Mouse (Mus musculus): ENCODE measurements around the gene Rnf220. TPM values are rescaled to one million over a fixed set of nuclear protein-coding genes. Genes with fewer than 3 reads are reported as not detected.

Rnf220 gene
- polyA plus RNA-seq, 1 experiment from 2014 or later, result 32.4 TPM

DNA sequence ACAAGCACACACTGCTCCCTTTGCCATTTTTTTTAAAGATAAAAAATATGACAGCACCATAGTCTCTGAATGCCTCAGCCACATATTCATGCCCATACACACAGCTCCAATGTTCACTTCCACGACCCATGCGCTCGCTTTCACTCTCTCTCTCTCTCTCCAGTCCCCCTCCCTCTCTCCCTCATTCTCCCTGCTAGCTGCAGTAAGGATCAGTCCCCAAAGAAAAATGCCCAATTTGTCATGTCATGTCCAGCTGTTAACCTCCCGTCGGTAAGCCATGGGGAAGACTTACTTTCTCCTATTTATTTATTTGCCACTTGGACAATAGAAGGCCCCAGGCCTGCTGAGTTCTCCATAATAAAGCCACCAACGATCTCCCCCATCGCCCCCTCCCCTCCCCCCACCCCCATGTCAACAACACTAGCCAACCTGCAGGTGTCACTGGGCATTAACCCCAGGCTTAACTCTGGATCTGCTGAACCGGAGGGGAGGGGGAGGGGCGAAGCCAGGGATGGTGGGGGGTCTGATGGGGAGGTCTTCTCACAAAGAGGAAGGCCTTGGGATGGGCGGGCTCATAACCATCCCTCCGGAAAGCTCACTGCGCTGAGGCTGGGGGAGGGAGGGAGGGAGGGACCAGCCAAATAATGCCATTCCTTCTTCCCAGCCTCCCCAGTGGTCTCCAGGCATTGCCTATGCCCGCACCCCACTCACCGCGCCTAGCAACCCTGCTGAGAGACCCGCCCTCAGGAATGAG lies 123.4 kb downstream of the Rnf220 start:
- no peak overlapping the region for H3K9ac ChIP-seq (ENCODE audit: low read depth, low read length)
- ATAC-seq (replicated peaks; ENCODE audit: insufficient number of reproducible peaks, low FRiP score, low TSS enrichment), result no peak; the same call in 1 of the 2 replicates
- no peaks in the 10 kb centered on the region for H3K36me3 ChIP-seq (ENCODE audit: control insufficient read depth, insufficient read depth, low read length)
- H3K9me3 ChIP-seq (replicated peaks; ENCODE audit: control insufficient read depth, low read length), result no peaks in the 10 kb centered on the region
- peak overlapping the region; percentile 58 for H3K4me2 ChIP-seq
- peaks cover 15% of the 10 kb centered on the region for H3K27me3 ChIP-seq (ENCODE audit: control insufficient read depth, insufficient read depth, low read length)
- WGBS (ENCODE audit: insufficient replicate concordance), result 6% methylated on average over 16 of the region's 16 CpGs
- peaks cover 9% of the 10 kb centered on the region for H3K4me1 ChIP-seq (ENCODE audit: control insufficient read depth, insufficient read depth, low read length)
- H3K27ac ChIP-seq (ENCODE audit: low read depth, low read length), result no peak overlapping the region
- H3K4me3 ChIP-seq (ENCODE audit: low read depth, low read length), result peak overlapping the region; percentile 11; the same call in 1 of the 2 replicates

DNA sequence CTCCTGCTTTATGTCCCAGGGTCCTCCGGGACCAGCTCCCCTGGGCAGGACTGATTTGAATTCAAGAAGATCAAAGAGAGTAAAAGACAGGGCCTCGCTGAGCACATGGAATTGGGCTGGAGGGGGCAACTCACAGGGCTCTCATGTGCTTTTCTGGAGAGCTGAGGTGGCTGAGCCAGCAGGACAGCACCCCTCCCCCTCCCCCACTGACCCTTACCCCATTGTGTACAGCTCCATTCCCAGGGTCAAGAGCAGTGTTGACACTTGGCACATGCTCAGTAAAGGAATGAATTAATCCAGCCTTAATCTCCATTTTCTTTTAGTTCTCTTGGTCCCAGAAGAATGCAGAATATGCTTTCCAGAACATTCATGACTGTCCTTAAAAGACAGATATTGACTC lies 125.0 kb downstream of the Rnf220 start:
- Histone ChIP-seq H3K4me2 (no peak overlapping the region), H3K9me3 (replicated peaks; ENCODE audit: control insufficient read depth, low read length) (no peaks in the 10 kb centered on the region), H3K4me3 (ENCODE audit: low read depth, low read length) (no peak overlapping the region), H3K4me1 (ENCODE audit: control insufficient read depth, insufficient read depth, low read length) (peaks cover 9% of the 10 kb centered on the region), H3K9ac (ENCODE audit: low read depth, low read length) (no peak overlapping the region), H3K27me3 (ENCODE audit: control insufficient read depth, insufficient read depth, low read length) (peaks cover 15% of the 10 kb centered on the region), H3K36me3 (ENCODE audit: control insufficient read depth, insufficient read depth, low read length) (no peaks in the 10 kb centered on the region), H3K27ac (ENCODE audit: low read depth, low read length) (no peak overlapping the region)
- ATAC-seq (replicated peaks; ENCODE audit: insufficient number of reproducible peaks, low FRiP score, low TSS enrichment), result no peak
- 39% methylated on average over 2 of the region's 2 CpGs for WGBS (ENCODE audit: insufficient replicate concordance)

DNA sequence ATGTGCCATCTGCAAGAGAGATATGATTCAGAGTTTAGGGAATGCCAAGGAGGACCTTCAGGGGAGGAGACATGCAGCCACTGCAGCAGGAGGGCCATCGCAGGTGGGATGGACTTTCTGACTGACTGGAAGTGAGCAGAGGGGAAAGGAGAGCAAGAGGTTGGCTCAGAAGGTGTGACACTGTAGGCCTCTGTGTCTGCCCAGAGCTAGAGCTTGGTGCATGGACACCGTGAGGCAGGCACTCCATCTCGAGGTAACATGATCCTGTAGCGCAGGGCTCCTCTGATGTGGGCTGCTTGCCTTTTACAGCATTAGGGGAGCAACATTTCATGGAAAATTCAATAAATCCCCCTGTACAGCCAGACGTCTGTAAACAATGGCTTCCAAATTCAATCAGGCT lies 126.5 kb downstream of the Rnf220 start:
- WGBS (ENCODE audit: insufficient replicate concordance), result 50% methylated on average over 5 of the region's 5 CpGs

GRCm38 (mm10) chr4:117369571-117369970 lies 127.3 kb downstream of the Rnf220 start:
- Histone ChIP-seq H3K4me1 (ENCODE audit: control insufficient read depth, insufficient read depth, low read length) (peaks cover 9% of the 10 kb centered on the region), H3K4me3 (ENCODE audit: low read depth, low read length) (no peak overlapping the region), H3K27ac (ENCODE audit: low read depth, low read length) (no peak overlapping the region), H3K9ac (ENCODE audit: low read depth, low read length) (no peak overlapping the region), H3K36me3 (ENCODE audit: control insufficient read depth, insufficient read depth, low read length) (no peaks in the 10 kb centered on the region), H3K27me3 (ENCODE audit: control insufficient read depth, insufficient read depth, low read length) (peaks cover 15% of the 10 kb centered on the region), H3K4me2 (no peak overlapping the region), H3K9me3 (replicated peaks; ENCODE audit: control insufficient read depth, low read length) (no peaks in the 10 kb centered on the region)
- 30% methylated on average over 3 of the region's 3 CpGs for WGBS (ENCODE audit: insufficient replicate concordance)
- no peak; the same call in 1 of the 2 replicates for ATAC-seq (replicated peaks; ENCODE audit: insufficient number of reproducible peaks, low FRiP score, low TSS enrichment)

More for the DNA sequence above, 126.5 kb downstream of the Rnf220 start:
- H3K27me3 ChIP-seq (ENCODE audit: control insufficient read depth, insufficient read depth, low read length), result peaks cover 15% of the 10 kb centered on the region
- no peak overlapping the region for H3K4me2 ChIP-seq
- no peak overlapping the region for H3K9ac ChIP-seq (ENCODE audit: low read depth, low read length)
- H3K27ac ChIP-seq (ENCODE audit: low read depth, low read length), result no peak overlapping the region
- H3K4me3 ChIP-seq (ENCODE audit: low read depth, low read length), result no peak overlapping the region
- H3K4me1 ChIP-seq (ENCODE audit: control insufficient read depth, insufficient read depth, low read length), result peaks cover 9% of the 10 kb centered on the region
- no peak for ATAC-seq (replicated peaks; ENCODE audit: insufficient number of reproducible peaks, low FRiP score, low TSS enrichment)
- H3K36me3 ChIP-seq (ENCODE audit: control insufficient read depth, insufficient read depth, low read length), result no peaks in the 10 kb centered on the region
- H3K9me3 ChIP-seq (replicated peaks; ENCODE audit: control insufficient read depth, low read length), result no peaks in the 10 kb centered on the region

GRCm38 (mm10) chr4:117367365-117367764 lies 129.5 kb downstream of the Rnf220 start:
- H3K9me3 ChIP-seq (replicated peaks; ENCODE audit: control insufficient read depth, low read length), result no peaks in the 10 kb centered on the region
- H3K4me2 ChIP-seq, result no peak overlapping the region
- no peak for ATAC-seq (replicated peaks; ENCODE audit: insufficient number of reproducible peaks, low FRiP score, low TSS enrichment)
- 78% methylated on average over 19 of the region's 19 CpGs for WGBS (ENCODE audit: insufficient replicate concordance)
- no peak overlapping the region for H3K9ac ChIP-seq (ENCODE audit: low read depth, low read length)
- H3K4me1 ChIP-seq (ENCODE audit: control insufficient read depth, insufficient read depth, low read length), result no peaks in the 10 kb centered on the region
- H3K4me3 ChIP-seq (ENCODE audit: low read depth, low read length), result no peak overlapping the region
- no peak overlapping the region for H3K27ac ChIP-seq (ENCODE audit: low read depth, low read length)
- H3K36me3 ChIP-seq (ENCODE audit: control insufficient read depth, insufficient read depth, low read length), result no peaks in the 10 kb centered on the region
- H3K27me3 ChIP-seq (ENCODE audit: control insufficient read depth, insufficient read depth, low read length), result peaks cover 7% of the 10 kb centered on the region; the same call in 1 of the 2 replicates

DNA sequence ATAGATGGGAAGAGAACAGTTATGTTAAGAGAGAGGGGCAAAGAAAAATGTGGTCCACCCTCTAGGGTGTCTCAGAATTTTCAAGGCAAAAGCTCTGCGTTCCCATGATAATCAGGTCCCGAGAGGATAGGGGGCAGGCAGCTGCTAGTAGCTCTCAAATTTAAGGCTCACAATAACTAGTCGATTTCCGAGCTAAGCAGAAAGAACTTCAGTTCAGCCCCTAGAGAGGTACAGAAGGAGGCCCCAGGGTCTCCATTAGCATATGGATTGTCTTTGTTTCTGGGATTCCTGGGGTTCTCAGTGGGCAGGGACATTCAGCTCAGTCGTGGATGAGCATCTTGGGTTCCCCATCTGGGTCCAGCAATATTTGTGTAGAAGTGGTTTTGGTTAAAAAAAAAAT lies 134.8 kb downstream of the Rnf220 start:
- 38% methylated on average over 5 of the region's 5 CpGs for WGBS (ENCODE audit: insufficient replicate concordance)
- Histone ChIP-seq H3K9ac (ENCODE audit: low read depth, low read length) (no peak overlapping the region), H3K36me3 (ENCODE audit: control insufficient read depth, insufficient read depth, low read length) (no peaks in the 10 kb centered on the region)

GRCm38 (mm10) chr4:117361558-117361873 lies 135.3 kb downstream of the Rnf220 start:
- H3K9me3 ChIP-seq (replicated peaks; ENCODE audit: control insufficient read depth, low read length), result no peaks in the 10 kb centered on the region
- 26% methylated on average over 7 of the region's 7 CpGs for WGBS (ENCODE audit: insufficient replicate concordance)
- H3K27ac ChIP-seq (ENCODE audit: low read depth, low read length), result no peak overlapping the region
- H3K4me3 ChIP-seq (ENCODE audit: low read depth, low read length), result no peak overlapping the region
- H3K4me2 ChIP-seq, result no peak overlapping the region
- H3K36me3 ChIP-seq (ENCODE audit: control insufficient read depth, insufficient read depth, low read length), result no peaks in the 10 kb centered on the region
- 0 out of 2 replicates have a peak, but pooled peaks cover 4% of the 10 kb centered on the region for H3K4me1 ChIP-seq (ENCODE audit: control insufficient read depth, insufficient read depth, low read length)
- peaks cover 9% of the 10 kb centered on the region for H3K27me3 ChIP-seq (ENCODE audit: control insufficient read depth, insufficient read depth, low read length)
- H3K9ac ChIP-seq (ENCODE audit: low read depth, low read length), result no peak overlapping the region
- ATAC-seq (replicated peaks; ENCODE audit: insufficient number of reproducible peaks, low FRiP score, low TSS enrichment), result no peak

More for the DNA sequence above, 134.8 kb downstream of the Rnf220 start:
- Histone ChIP-seq H3K4me1 (ENCODE audit: control insufficient read depth, insufficient read depth, low read length) (0 out of 2 replicates have a peak, but pooled peaks cover 4% of the 10 kb centered on the region), H3K4me3 (ENCODE audit: low read depth, low read length) (no peak overlapping the region), H3K27me3 (ENCODE audit: control insufficient read depth, insufficient read depth, low read length) (peaks cover 6% of the 10 kb centered on the region), H3K4me2 (no peak overlapping the region), H3K27ac (ENCODE audit: low read depth, low read length) (no peak overlapping the region), H3K9me3 (replicated peaks; ENCODE audit: control insufficient read depth, low read length) (no peaks in the 10 kb centered on the region)
- ATAC-seq (replicated peaks; ENCODE audit: insufficient number of reproducible peaks, low FRiP score, low TSS enrichment), result no peak

GRCm38 (mm10) chr4:117360713-117361557 lies 135.9 kb downstream of the Rnf220 start:
- H3K4me3 ChIP-seq (ENCODE audit: low read depth, low read length), result no peak overlapping the region
- 0 out of 2 replicates have a peak, but pooled peaks cover 4% of the 10 kb centered on the region for H3K4me1 ChIP-seq (ENCODE audit: control insufficient read depth, insufficient read depth, low read length)
- H3K4me2 ChIP-seq, result no peak overlapping the region
- H3K36me3 ChIP-seq (ENCODE audit: control insufficient read depth, insufficient read depth, low read length), result no peaks in the 10 kb centered on the region
- no peak overlapping the region for H3K9ac ChIP-seq (ENCODE audit: low read depth, low read length)
- H3K9me3 ChIP-seq (replicated peaks; ENCODE audit: control insufficient read depth, low read length), result no peaks in the 10 kb centered on the region
- peaks cover 9% of the 10 kb centered on the region for H3K27me3 ChIP-seq (ENCODE audit: control insufficient read depth, insufficient read depth, low read length)
- ATAC-seq (replicated peaks; ENCODE audit: insufficient number of reproducible peaks, low FRiP score, low TSS enrichment), result no peak
- WGBS (ENCODE audit: insufficient replicate concordance), result 65% methylated on average over 16 of the region's 16 CpGs
- no peak overlapping the region for H3K27ac ChIP-seq (ENCODE audit: low read depth, low read length)

Data from heart, embryonic 11.5 days (tissue).